Mouse (Mus musculus): ENCODE data around the gene Ilf3.

GRCm38 (mm10) chr9:21324269-21324668 lies 43.4 kb upstream of the Ilf3 start:
- TF ChIP-seq CTCF (IDR thresholded peaks at IDR 0.05; ENCODE audit: borderline replicate concordance, insufficient read depth, low read depth, low read length) (no peak), POLR2A (IDR thresholded peaks at IDR 0.05; ENCODE audit: borderline replicate concordance, insufficient read depth, low read length) (no peak)
